12 mouse cellular contexts compared by ENCODE assay signal in the genomic region with DNA sequence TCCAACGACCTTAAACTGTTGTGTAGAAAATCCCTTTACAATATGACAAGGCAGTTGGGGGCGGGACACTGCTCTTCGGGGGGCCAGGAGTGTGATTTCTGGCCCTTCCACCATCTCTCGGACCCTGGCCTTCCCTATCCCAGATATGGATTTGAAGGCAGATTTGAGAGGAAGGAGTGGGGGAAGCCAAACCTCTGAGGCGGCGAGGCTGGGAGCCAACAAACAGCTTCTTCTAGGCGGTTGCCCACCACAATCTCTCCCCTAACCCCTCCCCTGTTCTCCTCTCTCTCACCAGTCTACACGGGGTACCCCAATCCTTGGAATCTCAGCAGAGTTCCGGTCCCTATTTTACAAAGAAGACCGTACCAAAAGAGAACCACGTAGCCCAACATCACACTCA. TPM values are rescaled to one million over a fixed set of nuclear protein-coding genes. Genes with fewer than 3 reads are reported as not detected.
DNase-seq lines count a peak whose midpoint lies in the region; ATAC-seq and TF ChIP-seq lines count a peak whose summit lies in the region.
"Had no signal": no experiment of that assay in that cellular context is flagged by ENCODE, and none has a peak within 500 bp of the region (broad histone marks: within the 10 kb centered on the region; RNA-seq: fewer than 3 reads in every experiment).

No protein-coding gene starts in this region.

- peaks cover 44% of the 10 kb centered on the region for H3K4me1 ChIP-seq in heart, embryonic 12.5 days (replicated peaks)
- H3K4me1 ChIP-seq in ES-E14 (ENCODE audit: control insufficient read depth in 2 of 2, insufficient read depth in 2 of 2, low read length in 2 of 2, poor library complexity in 1 of 2), result peaks cover 0 to 17% of the 10 kb centered on the region in 2 experiments; a peak in 2 of 4 replicates
- peaks cover 6% of the 10 kb centered on the region; the same call in 1 of the 2 replicates for H3K4me1 ChIP-seq in forebrain, postnatal 0 days (ENCODE audit: insufficient read depth)
- H3K4me1 ChIP-seq in liver, embryonic 13.5 days (replicated peaks), result peaks cover 4% of the 10 kb centered on the region

- intact Hi-C loops in left cerebral cortex, postnatal 10 days (cut with DNase I), result loop anchor here (5.0 kb wide), 1 partner anchor 151 kb away; no protein-coding TSS in a partner anchor

- peak overlapping the region; percentile 29; the same call in 1 of the 2 replicates for H3K27ac ChIP-seq in heart, embryonic 12.5 days (ENCODE audit: poor library complexity, severe bottlenecking)
- no peak overlapping the region for H3K27ac ChIP-seq in ES-E14 (ENCODE audit: insufficient read depth, low read depth, low read length, poor library complexity, severe bottlenecking)
- no peak overlapping the region for H3K27ac ChIP-seq in forebrain, postnatal 0 days (ENCODE audit: low read depth, low read length)
- no peak overlapping the region for H3K27ac ChIP-seq in liver, embryonic 13.5 days

- H3K9me3 ChIP-seq in heart, embryonic 12.5 days (replicated peaks), result no peaks in the 10 kb centered on the region
- H3K9me3 ChIP-seq in ES-E14 (ENCODE audit: control insufficient read depth, insufficient read depth, low read depth, low read length), result no peaks in the 10 kb centered on the region
- H3K9me3 ChIP-seq in forebrain, postnatal 0 days (ENCODE audit: low read length), result no peaks in the 10 kb centered on the region
- H3K9me3 ChIP-seq in liver, embryonic 13.5 days (replicated peaks), result no peaks in the 10 kb centered on the region

- peak overlapping the region; percentile 93 for H3K4me2 ChIP-seq in heart, embryonic 12.5 days
- peak overlapping the region; percentile 94 for H3K4me2 ChIP-seq in forebrain, postnatal 0 days (ENCODE audit: low read depth)
- H3K4me2 ChIP-seq in liver, embryonic 13.5 days, result peak overlapping the region; percentile 62; the same call in 1 of the 2 replicates

- DNase-seq in heart, postnatal 4 days, result no peak
- DNase-seq in ES-E14 (ENCODE audit: low read depth, low spot score), result no peak
- DNase-seq in forebrain, postnatal 0 days, result peak; percentile 7
- DNase-seq in liver, embryonic 13.5 days, result no peak
- no peak for DNase-seq in right cerebral cortex, postnatal 14 days
- no peak for DNase-seq in left cerebral cortex, postnatal 10 days (ENCODE audit: extremely low spot score in 1 of 2, low spot score in 2 of 2)
- no peak for DNase-seq in testis, postnatal 10 days (ENCODE audit: low spot score)
- DNase-seq: lung, postnatal 36 days had no signal

- ATAC-seq in heart, embryonic 12.5 days (ENCODE audit: insufficient number of reproducible peaks, low FRiP score), result no peak
- no peak for ATAC-seq in forebrain, postnatal 0 days
- no peak for ATAC-seq in liver, embryonic 13.5 days (ENCODE audit: low read depth)

- 6% methylated on average over 11 of the region's 11 CpGs for WGBS in heart, embryonic 12.5 days
- 3% methylated on average over 11 of the region's 11 CpGs for WGBS in forebrain, postnatal 0 days
- 3% methylated on average over 11 of the region's 11 CpGs for WGBS in liver, embryonic 13.5 days (ENCODE audit: insufficient replicate concordance)

- H3K36me3 ChIP-seq in heart, embryonic 12.5 days, result no peaks in the 10 kb centered on the region
- H3K36me3 ChIP-seq in ES-E14 (ENCODE audit: control insufficient read depth, insufficient read depth, low read length, poor library complexity, severe bottlenecking), result no peaks in the 10 kb centered on the region
- no peaks in the 10 kb centered on the region for H3K36me3 ChIP-seq in forebrain, postnatal 0 days (ENCODE audit: insufficient read depth)
- no peaks in the 10 kb centered on the region for H3K36me3 ChIP-seq in liver, embryonic 13.5 days

- peaks cover 79% of the 10 kb centered on the region for H3K27me3 ChIP-seq in heart, embryonic 12.5 days (replicated peaks)
- H3K27me3 ChIP-seq in forebrain, postnatal 0 days (ENCODE audit: insufficient read depth, low read length), result peaks cover 44% of the 10 kb centered on the region
- peaks cover 92% of the 10 kb centered on the region for H3K27me3 ChIP-seq in liver, embryonic 13.5 days

- peak overlapping the region; percentile 56 for H3K4me3 ChIP-seq in heart, embryonic 12.5 days
- peak overlapping the region; percentile 25 to 67; a peak in 1 of 4 replicates for H3K4me3 ChIP-seq in ES-E14 (ENCODE audit: insufficient read depth in 1 of 2, low read depth in 1 of 2, low read length in 2 of 2, poor library complexity in 1 of 2, severe bottlenecking in 1 of 2)
- peak overlapping the region; percentile 52 for H3K4me3 ChIP-seq in forebrain, postnatal 0 days (ENCODE audit: low read depth, low read length)
- no peak overlapping the region for H3K4me3 ChIP-seq in liver, embryonic 13.5 days (replicated peaks)

- in situ Hi-C loops in ES-E14 (cut with MboI; ENCODE audit: low sequenced_read_pairs in 2 of 2, unreplicated experiment in 2 of 2), result no loop called here

- no peak for TF ChIP-seq CTCF in forebrain, postnatal 0 days (IDR thresholded peaks at IDR 0.05; ENCODE audit: low read depth)

- H3K9ac ChIP-seq in heart, embryonic 12.5 days, result peak overlapping the region; percentile 70
- no peak overlapping the region for H3K9ac ChIP-seq in ES-E14 (ENCODE audit: insufficient read depth, low read depth, low read length, poor library complexity, severe bottlenecking)
- peak overlapping the region; percentile 60 for H3K9ac ChIP-seq in forebrain, postnatal 0 days
- no peak overlapping the region for H3K9ac ChIP-seq in liver, embryonic 13.5 days

TF ChIP-seq in ES-E14, 5 proteins besides CTCF, POLR2A, EP300 and RAD21:
- no peak for TF ChIP-seq MAFK (IDR thresholded peaks at IDR 0.05; ENCODE audit: insufficient read depth, low read depth, low read length)
- no peak for TF ChIP-seq ZNF384 (IDR thresholded peaks at IDR 0.05; ENCODE audit: low read depth, low read length)
- no peak for TF ChIP-seq ZC3H11A (IDR thresholded peaks at IDR 0.05; ENCODE audit: borderline replicate concordance, low read depth, low read length)
- TF ChIP-seq CHD2 (IDR thresholded peaks at IDR 0.05; ENCODE audit: low read depth, low read length), result no peak
- TF ChIP-seq HCFC1 (IDR thresholded peaks at IDR 0.05; ENCODE audit: borderline replicate concordance, insufficient read depth, low read length), result no peak

RNA-seq across cellular contexts. Expression of a gene that starts 3.8 kb away (rescaled TPM):
- polyA plus RNA-seq in heart, embryonic 12.5 days (2016; fragmentation: Nextera tagmentation; extraction: Ambion mirVana), result 0.77 and 1.6 TPM in 2 replicates
- total RNA-seq in heart, postnatal 4 days (2021), result 1 to 10 TPM; 7.5 to 8.2 TPM
- not detected in 2 replicates for total RNA-seq in ES-E14 (2012; rRNA removed)
- total RNA-seq in forebrain, postnatal 0 days (2014; rRNA removed), result 0.31 TPM in 1 of 2 replicates, not detected in the other
- not detected in 2 replicates for polyA plus RNA-seq in forebrain, postnatal 0 days (2015; fragmentation: Nextera tagmentation; extraction: Ambion mirVana)
- polyA plus RNA-seq in liver, embryonic 13.5 days (2015; fragmentation: Nextera tagmentation; extraction: Ambion mirVana), result 0.06 TPM in 1 of 2 replicates, not detected in the other
- not detected for total RNA-seq in left cerebral cortex, postnatal 10 days (2021)
- total RNA-seq: common myeloid progenitor, adult 5-6 weeks; hematopoietic stem cell, adult 5-6 weeks had no signal

RNA-seq across cellular contexts. Expression of a gene that starts 21.0 kb away (rescaled TPM):
- not detected in 2 replicates for polyA plus RNA-seq in heart, embryonic 12.5 days (2016; fragmentation: Nextera tagmentation; extraction: Ambion mirVana)
- not detected for total RNA-seq in heart, postnatal 4 days (2021)
- total RNA-seq in ES-E14 (2012; rRNA removed), result not detected in 2 replicates
- not detected in 2 replicates for total RNA-seq in forebrain, postnatal 0 days (2014; rRNA removed)
- polyA plus RNA-seq in forebrain, postnatal 0 days (2015; fragmentation: Nextera tagmentation; extraction: Ambion mirVana), result not detected in 2 replicates
- polyA plus RNA-seq in liver, embryonic 13.5 days (2015; fragmentation: Nextera tagmentation; extraction: Ambion mirVana), result not detected in 2 replicates
- not detected for total RNA-seq in left cerebral cortex, postnatal 10 days (2021)
- total RNA-seq: adrenal gland, postnatal 10 days; common myeloid progenitor, adult 5-6 weeks; hematopoietic stem cell, adult 5-6 weeks had no signal

RNA-seq across cellular contexts. Expression of a gene that starts 23.8 kb away (rescaled TPM):
- polyA plus RNA-seq in heart, embryonic 12.5 days (2016; fragmentation: Nextera tagmentation; extraction: Ambion mirVana), result 53.7 and 54.9 TPM in 2 replicates
- 100 to 1,000 TPM; 149 to 162 TPM for total RNA-seq in heart, postnatal 4 days (2021)
- total RNA-seq in ES-E14 (2012; rRNA removed), result 12.8 and 14.8 TPM in 2 replicates
- 32.8 and 35.5 TPM in 2 replicates for total RNA-seq in forebrain, postnatal 0 days (2014; rRNA removed)
- polyA plus RNA-seq in forebrain, postnatal 0 days (2015; fragmentation: Nextera tagmentation; extraction: Ambion mirVana), result 25.1 and 31.0 TPM in 2 replicates
- polyA plus RNA-seq in liver, embryonic 13.5 days (2015; fragmentation: Nextera tagmentation; extraction: Ambion mirVana), result 9.8 and 11.2 TPM in 2 replicates
- 100 to 1,000 TPM; 138 to 142 TPM for total RNA-seq in left cerebral cortex, postnatal 10 days (2021)

Comparison
In these comparisons a context has a peak if more than half of its experiments do, and no peak if none do; other contexts are left out.
1. H3K9ac ChIP-seq: peak in heart, embryonic 12.5 days (single experiment) and forebrain, postnatal 0 days (single experiment); none in ES-E14 (single experiment) and liver, embryonic 13.5 days (single experiment).
2. Peak in every context shown above with its lines, with median percentiles within 50 percentile points of each other: H3K4me2 ChIP-seq.